8 mouse cellular contexts compared by ENCODE assay signal in genomic region chr4:155859318-155859717, GRCm38 (mm10). TPM values are rescaled to one million over a fixed set of nuclear protein-coding genes. Genes with fewer than 3 reads are reported as not detected.
DNase-seq lines count a peak whose midpoint lies in the region; ATAC-seq lines count a peak whose summit lies in the region.

No protein-coding gene starts in this region.

- DNase-seq in gastrocnemius, postnatal 10 days, result peak; percentile 54
- no peak for DNase-seq in gastrocnemius, adult 8-10 months (ENCODE audit: low spot score in 2 of 2)
- DNase-seq in ES-CJ7 (ENCODE audit: low read depth, low spot score), result peak; percentile 76
- DNase-seq in embryonic facial prominence, embryonic 11.5 days (ENCODE audit: low spot score), result peak; percentile 86
- DNase-seq in thymus, postnatal 25 days, result peak; percentile 49
- no peak for DNase-seq in left cerebral cortex, adult 8-10 months (ENCODE audit: low spot score in 2 of 2)

- no peak overlapping the region for H3K9ac ChIP-seq in embryonic facial prominence, embryonic 11.5 days (replicated peaks; ENCODE audit: low read length)
- no peak overlapping the region for H3K9ac ChIP-seq in liver, embryonic 12.5 days
- H3K9ac ChIP-seq in forebrain, embryonic 16.5 days (replicated peaks; ENCODE audit: low read depth, low read length), result no peak overlapping the region

- no peak overlapping the region for H3K27ac ChIP-seq in embryonic facial prominence, embryonic 11.5 days (replicated peaks; ENCODE audit: low read depth, low read length)
- no peak overlapping the region for H3K27ac ChIP-seq in liver, embryonic 12.5 days
- H3K27ac ChIP-seq in forebrain, embryonic 16.5 days (ENCODE audit: low read length), result no peak overlapping the region

- H3K9me3 ChIP-seq in embryonic facial prominence, embryonic 11.5 days (replicated peaks; ENCODE audit: control insufficient read depth, low read length), result no peaks in the 10 kb centered on the region
- H3K9me3 ChIP-seq in liver, embryonic 12.5 days (replicated peaks), result no peaks in the 10 kb centered on the region
- H3K9me3 ChIP-seq in forebrain, embryonic 16.5 days (ENCODE audit: control insufficient read depth, low read length), result no peaks in the 10 kb centered on the region

- H3K27me3 ChIP-seq in embryonic facial prominence, embryonic 11.5 days (ENCODE audit: control insufficient read depth, insufficient read depth, low read length), result no peaks in the 10 kb centered on the region
- no peaks in the 10 kb centered on the region for H3K27me3 ChIP-seq in liver, embryonic 12.5 days (replicated peaks)
- no peaks in the 10 kb centered on the region for H3K27me3 ChIP-seq in forebrain, embryonic 16.5 days (replicated peaks; ENCODE audit: control insufficient read depth, insufficient read depth, low read length)

- peaks cover 3% of the 10 kb centered on the region; the same call in 1 of the 2 replicates for H3K36me3 ChIP-seq in embryonic facial prominence, embryonic 11.5 days (replicated peaks; ENCODE audit: control insufficient read depth, insufficient read depth, low read depth, low read length)
- H3K36me3 ChIP-seq in liver, embryonic 12.5 days, result peaks cover 71% of the 10 kb centered on the region
- H3K36me3 ChIP-seq in forebrain, embryonic 16.5 days (ENCODE audit: control insufficient read depth, insufficient read depth), result peaks cover 21% of the 10 kb centered on the region

- H3K4me3 ChIP-seq in embryonic facial prominence, embryonic 11.5 days (ENCODE audit: low read depth, low read length), result no peak overlapping the region
- no peak overlapping the region for H3K4me3 ChIP-seq in liver, embryonic 12.5 days
- no peak overlapping the region for H3K4me3 ChIP-seq in forebrain, embryonic 16.5 days (replicated peaks; ENCODE audit: low read length)

- peak; percentile 24; the same call in 1 of the 2 replicates for ATAC-seq in embryonic facial prominence, embryonic 11.5 days (replicated peaks; ENCODE audit: insufficient number of reproducible peaks, low FRiP score, low TSS enrichment, low read depth)
- ATAC-seq in liver, embryonic 12.5 days, result peak; percentile 16; the same call in 1 of the 2 replicates
- no peak for ATAC-seq in forebrain, embryonic 16.5 days

- no peaks in the 10 kb centered on the region for H3K4me1 ChIP-seq in embryonic facial prominence, embryonic 11.5 days (ENCODE audit: control insufficient read depth, insufficient read depth, low read length)
- H3K4me1 ChIP-seq in liver, embryonic 12.5 days, result peaks cover 22% of the 10 kb centered on the region
- H3K4me1 ChIP-seq in forebrain, embryonic 16.5 days (replicated peaks; ENCODE audit: control insufficient read depth, insufficient read depth, low read length), result no peaks in the 10 kb centered on the region

- H3K4me2 ChIP-seq in embryonic facial prominence, embryonic 11.5 days (ENCODE audit: low read depth, low read length), result no peak overlapping the region
- no peak overlapping the region for H3K4me2 ChIP-seq in liver, embryonic 12.5 days
- no peak overlapping the region for H3K4me2 ChIP-seq in forebrain, embryonic 16.5 days (ENCODE audit: low read length)

- 18% methylated on average over 13 of the region's 13 CpGs for WGBS in embryonic facial prominence, embryonic 11.5 days
- WGBS in liver, embryonic 12.5 days (ENCODE audit: insufficient replicate concordance), result 40% methylated on average over 13 of the region's 13 CpGs
- 34% methylated on average over 13 of the region's 13 CpGs for WGBS in forebrain, embryonic 16.5 days

RNA-seq across cellular contexts. Expression of gene Tas1r3, which starts 3.8 kb away (rescaled TPM):
- total RNA-seq in gastrocnemius, postnatal 10 days (2021), result under 1 TPM; 0.11 to 0.26 TPM
- under 1 TPM in 2 of 4 experiments, not detected in 2; 0.11 to 0.12 TPM for total RNA-seq in gastrocnemius, adult 8-10 months (2022)
- polyA plus RNA-seq in embryonic facial prominence, embryonic 11.5 days (2014; fragmentation: Nextera tagmentation; extraction: Ambion mirVana), result 0.15 and 0.27 TPM in 2 replicates
- 0.07 and 0.11 TPM in 2 replicates for polyA plus RNA-seq in liver, embryonic 12.5 days (2016; fragmentation: Nextera tagmentation; extraction: Ambion mirVana)
- polyA plus RNA-seq in forebrain, embryonic 16.5 days (2015; fragmentation: Nextera tagmentation; extraction: Ambion mirVana), result 0.72 and 0.84 TPM in 2 replicates
- total RNA-seq in left cerebral cortex, adult 8-10 months (2022), result under 1 TPM in 2 of 4 experiments, not detected in 2; 0.30 to 0.39 TPM

RNA-seq across cellular contexts. Expression of gene Cptp, which starts 9.9 kb away (rescaled TPM):
- 10 to 100 TPM; 13.6 to 20.5 TPM for total RNA-seq in gastrocnemius, postnatal 10 days (2021)
- 10 to 100 TPM; 11.0 to 18.7 (median 16.1) TPM for total RNA-seq in gastrocnemius, adult 8-10 months (2022)
- polyA plus RNA-seq in embryonic facial prominence, embryonic 11.5 days (2014; fragmentation: Nextera tagmentation; extraction: Ambion mirVana), result 18.3 and 21.1 TPM in 2 replicates
- 10.3 and 10.8 TPM in 2 replicates for polyA plus RNA-seq in liver, embryonic 12.5 days (2016; fragmentation: Nextera tagmentation; extraction: Ambion mirVana)
- polyA plus RNA-seq in forebrain, embryonic 16.5 days (2015; fragmentation: Nextera tagmentation; extraction: Ambion mirVana), result 22.5 and 23.8 TPM in 2 replicates
- total RNA-seq in left cerebral cortex, adult 8-10 months (2022), result 10 to 100 TPM; 30.1 to 48.4 (median 33.7) TPM

RNA-seq across cellular contexts. Expression of gene Ints11, which starts 10.0 kb away (rescaled TPM):
- total RNA-seq in gastrocnemius, postnatal 10 days (2021), result 10 to 100 TPM; 18.9 to 21.7 TPM
- total RNA-seq in gastrocnemius, adult 8-10 months (2022), result 10 to 100 TPM; 13.0 to 16.8 (median 14.1) TPM
- 92.8 and 93.0 TPM in 2 replicates for polyA plus RNA-seq in embryonic facial prominence, embryonic 11.5 days (2014; fragmentation: Nextera tagmentation; extraction: Ambion mirVana)
- 50.0 and 51.4 TPM in 2 replicates for polyA plus RNA-seq in liver, embryonic 12.5 days (2016; fragmentation: Nextera tagmentation; extraction: Ambion mirVana)
- 89.8 and 100 TPM in 2 replicates for polyA plus RNA-seq in forebrain, embryonic 16.5 days (2015; fragmentation: Nextera tagmentation; extraction: Ambion mirVana)
- total RNA-seq in left cerebral cortex, adult 8-10 months (2022), result 10 to 100 TPM; 26.8 to 32.6 (median 30.0) TPM

RNA-seq across cellular contexts. Expression of gene Dvl1, which starts 12.1 kb away (rescaled TPM):
- total RNA-seq in gastrocnemius, postnatal 10 days (2021), result 10 to 100 TPM; 96.4 to 99.6 TPM
- total RNA-seq in gastrocnemius, adult 8-10 months (2022), result 100 to 1,000 TPM; 117 to 124 (median 120) TPM
- 6.8 and 7.7 TPM in 2 replicates for polyA plus RNA-seq in embryonic facial prominence, embryonic 11.5 days (2014; fragmentation: Nextera tagmentation; extraction: Ambion mirVana)
- polyA plus RNA-seq in liver, embryonic 12.5 days (2016; fragmentation: Nextera tagmentation; extraction: Ambion mirVana), result 10.7 and 12.1 TPM in 2 replicates
- polyA plus RNA-seq in forebrain, embryonic 16.5 days (2015; fragmentation: Nextera tagmentation; extraction: Ambion mirVana), result 7.0 and 10.0 TPM in 2 replicates
- 10 to 100 TPM; 81.1 to 86.5 (median 81.4) TPM for total RNA-seq in left cerebral cortex, adult 8-10 months (2022)

RNA-seq across cellular contexts. Expression of gene Mxra8, which starts 19.8 kb away (rescaled TPM):
- 100 to 1,000 TPM; 112 to 136 TPM for total RNA-seq in gastrocnemius, postnatal 10 days (2021)
- total RNA-seq in gastrocnemius, adult 8-10 months (2022), result 10 to 100 TPM; 16.5 to 34.5 (median 24.9) TPM
- 34.4 and 38.2 TPM in 2 replicates for polyA plus RNA-seq in embryonic facial prominence, embryonic 11.5 days (2014; fragmentation: Nextera tagmentation; extraction: Ambion mirVana)
- 8.1 and 9.2 TPM in 2 replicates for polyA plus RNA-seq in liver, embryonic 12.5 days (2016; fragmentation: Nextera tagmentation; extraction: Ambion mirVana)
- polyA plus RNA-seq in forebrain, embryonic 16.5 days (2015; fragmentation: Nextera tagmentation; extraction: Ambion mirVana), result 16.9 and 19.8 TPM in 2 replicates
- 10 to 100 TPM in 1 of 4 experiments, 1 to 10 TPM in 3; 8.9 to 10.3 (median 9.3) TPM for total RNA-seq in left cerebral cortex, adult 8-10 months (2022)

Comparison
In these comparisons a context has a peak if more than half of its experiments do, and no peak if none do; other contexts are left out.
1. DNase-seq: peak in gastrocnemius, postnatal 10 days (single experiment), ES-CJ7 (single experiment), embryonic facial prominence, embryonic 11.5 days (single experiment) and thymus, postnatal 25 days (single experiment); none in gastrocnemius, adult 8-10 months (0 of 2) and left cerebral cortex, adult 8-10 months (0 of 2).